Mouse (Mus musculus) hematopoietic multipotent progenitor cell, adult 10-12 weeks (in vitro differentiated cells): ENCODE results near the gene Nodal. TPM values are rescaled to one million over a fixed set of nuclear protein-coding genes. Genes with fewer than 3 reads are reported as not detected.

Source experiments
- polyA plus RNA-seq: library from polyadenylated mRNA; stranded (reverse); fragments of >175 nt; gene quantifications from 2 replicates; pipeline ENCODE4 v1.2.3, GENCODE M21; 2012; ENCODE audit warnings: low replicate concordance

The Nodal gene
- polyA plus RNA-seq, result 0.12 TPM in 1 of 2 replicates, not detected in the other

DNA sequence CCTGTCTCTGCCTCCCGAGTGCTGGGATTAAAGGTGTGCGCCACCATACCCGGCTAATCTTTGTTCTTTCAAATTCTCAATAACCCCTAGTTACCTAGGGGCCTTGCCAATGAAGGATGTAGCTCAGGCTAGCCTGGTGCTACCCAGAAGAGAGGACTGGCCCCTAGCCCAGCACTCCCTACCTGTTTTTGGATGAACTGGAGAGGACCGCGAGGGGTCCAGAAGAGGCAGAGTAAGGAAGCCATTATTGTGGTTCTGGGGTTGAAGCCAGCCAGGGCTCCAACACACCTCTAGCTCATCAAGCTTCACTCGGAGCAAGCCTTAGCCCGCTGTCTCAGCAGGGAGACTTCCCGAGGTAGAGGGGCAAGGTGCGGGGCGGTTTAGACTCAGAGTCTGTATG is at the start of gene Nodal:
Nodal (plus strand) TSS at position 301 of the 400 bp plus-strand sequence.

DNA sequence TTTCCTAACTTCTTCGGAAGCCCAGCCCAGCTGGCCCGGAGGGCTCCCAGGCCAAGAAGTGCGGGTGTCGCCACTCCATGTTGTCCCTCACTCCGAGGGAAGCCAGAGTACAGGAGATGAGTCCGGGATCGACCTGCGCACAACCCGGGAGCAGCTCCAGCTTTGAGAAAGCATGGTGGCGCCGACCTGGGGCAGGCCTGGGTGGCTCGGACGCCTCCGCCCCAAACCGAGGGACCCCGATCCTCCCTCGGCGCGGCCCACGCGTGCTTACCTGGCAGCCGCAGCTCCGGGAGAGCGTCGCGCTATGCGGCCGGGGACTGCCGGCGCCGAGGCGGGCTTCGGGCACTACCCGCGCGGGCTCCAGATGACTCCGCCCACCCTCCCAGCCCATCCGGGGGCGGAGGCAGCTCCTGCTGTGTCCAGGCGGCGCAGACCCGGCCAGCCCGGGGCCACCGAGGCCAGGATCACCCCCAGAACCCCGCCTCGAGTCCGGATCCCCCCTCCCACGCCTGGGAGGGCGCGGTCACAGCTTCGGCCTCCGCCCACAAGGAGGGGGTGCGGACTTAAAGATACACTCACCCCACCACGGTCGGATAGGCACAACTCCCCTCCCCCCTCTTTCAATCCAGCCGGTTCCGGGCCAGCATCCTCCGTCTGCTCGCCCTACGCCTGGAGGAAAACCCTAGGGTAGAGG is 34.6 kb upstream of the Nodal start, which contains the start of gene Pald1:
Pald1 (minus strand) TSS at position 510 of the 694 bp plus-strand sequence.

DNA sequence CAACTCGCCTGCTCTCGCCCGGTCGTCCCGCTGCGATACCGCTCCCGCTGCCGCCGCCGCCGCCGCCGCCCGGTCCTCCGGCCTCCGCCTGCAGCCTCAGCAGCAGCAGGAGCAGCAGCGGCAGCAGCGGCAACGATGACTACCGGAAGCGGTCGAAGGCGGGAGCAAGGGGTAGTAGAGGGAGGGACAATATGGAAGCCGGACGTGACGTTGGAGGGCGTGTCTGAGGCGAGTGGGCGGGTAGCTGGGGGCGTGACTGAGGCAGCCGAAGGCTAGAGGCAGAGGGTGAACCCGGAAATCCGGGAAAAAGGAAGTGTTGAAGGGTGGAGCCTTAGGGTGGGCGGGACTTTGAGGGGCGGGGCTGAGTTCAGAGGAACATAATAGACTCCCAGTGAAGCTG is 34.9 kb downstream of the Nodal start, which contains the start of gene Eif4ebp2:
Eif4ebp2 (minus strand) TSS at position 17 of the 400 bp plus-strand sequence.

Other genes with a start within 250 kb of the Nodal start
- gene Tbata, start 246.0 kb upstream of the Nodal start, polyA plus RNA-seq, result not detected in 2 replicates
- 11.6 and 35.9 TPM in 2 replicates for gene Adamts14, start 144.5 kb upstream of the Nodal start, polyA plus RNA-seq
- 12.6 and 30.9 TPM in 2 replicates for gene Prf1, start 120.1 kb upstream of the Nodal start, polyA plus RNA-seq
- gene Pald1, start 34.4 kb upstream of the Nodal start, polyA plus RNA-seq, result 2.3 and 2.8 TPM in 2 replicates
- gene Eif4ebp2, start 34.7 kb downstream of the Nodal start, polyA plus RNA-seq, result 98.6 and 162 TPM in 2 replicates
- 5.3 and 10.9 TPM in 2 replicates for gene Lrrc20, start 57.8 kb downstream of the Nodal start, polyA plus RNA-seq
- not detected in 2 replicates for gene Npffr1, start 177.5 kb downstream of the Nodal start, polyA plus RNA-seq
- 8.3 and 12.5 TPM in 2 replicates for gene Ppa1, start 230.6 kb downstream of the Nodal start, polyA plus RNA-seq